Mouse (Mus musculus): Measurements from ENCODE around the gene Eln. TPM values are rescaled to one million over a fixed set of nuclear protein-coding genes. Genes with fewer than 3 reads are reported as not detected.

Gene Eln
- polyA plus RNA-seq, 2 experiments from 2014 or later, result not detected

GRCm38 (mm10) chr5:134743991-134744390 is 3.1 kb downstream of the Eln start:
- no peak for ATAC-seq

GRCm38 (mm10) chr5:134742221-134742795 is 4.8 kb downstream of the Eln start:
- ATAC-seq, result no peak

GRCm38 (mm10) chr5:134740501-134741341 is 6.4 kb downstream of the Eln start:
- no peak for ATAC-seq

- ATAC-seq, result no peak
Observed at GRCm38 (mm10) chr5:134739951-134740350, 7.2 kb downstream of the Eln start.

- ATAC-seq, result no peak
Observed at GRCm38 (mm10) chr5:134734920-134735319, 12.2 kb downstream of the Eln start.

- no peak for ATAC-seq
Observed at GRCm38 (mm10) chr5:134734072-134734471, 13.1 kb downstream of the Eln start.

- ATAC-seq, result no peak
Observed at GRCm38 (mm10) chr5:134733241-134733640, 13.9 kb downstream of the Eln start.

GRCm38 (mm10) chr5:134729124-134729523 is 18.0 kb downstream of the Eln start:
- no peak for ATAC-seq

GRCm38 (mm10) chr5:134728535-134728934 is 18.6 kb downstream of the Eln start:
- ATAC-seq, result no peak

GRCm38 (mm10) chr5:134727001-134727639 is 20.0 kb downstream of the Eln start:
- no peak for ATAC-seq

GRCm38 (mm10) chr5:134725299-134725698 is 21.8 kb downstream of the Eln start:
- no peak for ATAC-seq

- no peak for ATAC-seq
Observed at GRCm38 (mm10) chr5:134720058-134720457, 27.1 kb downstream of the Eln start.

GRCm38 (mm10) chr5:134711076-134711475 is 36.0 kb downstream of the Eln start:
- no peak for ATAC-seq

GRCm38 (mm10) chr5:134709275-134709674 is 37.8 kb downstream of the Eln start:
- ATAC-seq, result no peak

GRCm38 (mm10) chr5:134704157-134704556 is 43.0 kb downstream of the Eln start:
- ATAC-seq, result peak; percentile 96

- no peak for ATAC-seq
Observed at GRCm38 (mm10) chr5:134695539-134695938, 51.6 kb downstream of the Eln start.

GRCm38 (mm10) chr5:134695082-134695481 is 52.0 kb downstream of the Eln start:
- no peak for ATAC-seq

- ATAC-seq, result no peak
Observed at GRCm38 (mm10) chr5:134692704-134693103, 54.4 kb downstream of the Eln start.

- ATAC-seq, result peak; percentile 87
Observed at GRCm38 (mm10) chr5:134688718-134689284, 58.3 kb downstream of the Eln start.

GRCm38 (mm10) chr5:134688086-134688717 is 58.9 kb downstream of the Eln start, which contains the start of gene Limk1:
Gene Limk1, minus strand, starts transcription at chr5:134688598.
- no peak for ATAC-seq

GRCm38 (mm10) chr5:134687187-134687586 is 59.9 kb downstream of the Eln start:
- ATAC-seq, result no peak

- ATAC-seq, result no peak
Observed at GRCm38 (mm10) chr5:134686541-134686940, 60.6 kb downstream of the Eln start.

- ATAC-seq, result no peak
Observed at GRCm38 (mm10) chr5:134684398-134684797, 62.7 kb downstream of the Eln start.

Data from CD4-positive, CD25-positive, alpha-beta regulatory T cell, adult 4 months (primary cell).